8 mouse cellular contexts compared by ENCODE assay signal in the genomic region with DNA sequence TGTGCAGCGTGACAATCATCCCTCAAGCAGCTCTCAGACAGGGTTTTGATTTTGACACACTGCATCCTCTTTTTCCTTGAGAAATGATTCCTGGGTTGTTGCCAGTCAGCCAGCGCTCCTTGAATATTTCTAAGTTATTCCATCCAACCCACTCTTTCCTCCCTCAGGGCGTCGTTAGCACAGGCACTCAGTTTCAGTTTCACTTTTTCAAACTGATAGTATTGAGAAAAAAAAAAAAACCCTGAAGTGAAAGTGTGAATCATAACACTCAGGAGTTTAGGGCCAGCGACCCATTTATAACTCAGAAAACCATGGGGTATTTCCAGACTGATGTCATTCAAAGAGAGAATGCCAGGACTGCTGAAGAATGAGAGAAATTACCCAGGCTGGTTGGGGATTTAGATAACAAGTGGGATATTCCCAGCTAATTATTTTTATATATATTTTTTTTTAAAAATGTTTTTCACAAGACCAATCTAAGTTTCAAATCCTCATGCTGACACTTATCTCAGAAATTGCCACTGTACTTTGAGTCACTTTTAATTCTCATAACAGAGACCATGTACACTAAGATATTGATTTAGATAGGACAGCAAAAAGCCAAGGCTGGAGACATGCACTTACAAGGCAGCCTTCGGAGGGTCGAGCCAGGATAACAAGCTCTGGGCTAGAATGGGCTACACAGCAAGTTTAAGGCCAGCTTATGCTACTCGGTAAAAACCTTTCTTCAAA.
DNase-seq lines count a peak whose midpoint lies in the region; ATAC-seq and TF ChIP-seq lines count a peak whose summit lies in the region.

No protein-coding gene starts in this region.

- no peak overlapping the region for H3K27ac ChIP-seq in heart, embryonic 11.5 days (ENCODE audit: low read depth, low read length)
- no peak overlapping the region for H3K27ac ChIP-seq in ES-E14 (ENCODE audit: insufficient read depth, low read depth, low read length, poor library complexity, severe bottlenecking)
- H3K27ac ChIP-seq in forebrain, postnatal 0 days (ENCODE audit: low read depth, low read length): no peak overlapping the region
- no peak overlapping the region for H3K27ac ChIP-seq in intestine, embryonic 15.5 days
- H3K27ac ChIP-seq in liver, embryonic 13.5 days: no peak overlapping the region

- no peaks in the 10 kb centered on the region for H3K36me3 ChIP-seq in heart, embryonic 11.5 days (ENCODE audit: control insufficient read depth, insufficient read depth, low read length)
- H3K36me3 ChIP-seq in ES-E14 (ENCODE audit: control insufficient read depth, insufficient read depth, low read length, poor library complexity, severe bottlenecking): no peaks in the 10 kb centered on the region
- no peaks in the 10 kb centered on the region for H3K36me3 ChIP-seq in forebrain, postnatal 0 days (ENCODE audit: insufficient read depth)
- no peaks in the 10 kb centered on the region for H3K36me3 ChIP-seq in intestine, embryonic 15.5 days
- H3K36me3 ChIP-seq in liver, embryonic 13.5 days: no peaks in the 10 kb centered on the region

- H3K4me1 ChIP-seq in heart, embryonic 11.5 days (ENCODE audit: control insufficient read depth, insufficient read depth, low read length): no peaks in the 10 kb centered on the region
- H3K4me1 ChIP-seq in ES-E14 (ENCODE audit: control insufficient read depth in 2 of 2, insufficient read depth in 2 of 2, low read length in 2 of 2, poor library complexity in 1 of 2): no peaks in the 10 kb centered on the region
- H3K4me1 ChIP-seq in forebrain, postnatal 0 days (ENCODE audit: insufficient read depth): no peaks in the 10 kb centered on the region
- no peaks in the 10 kb centered on the region for H3K4me1 ChIP-seq in intestine, embryonic 15.5 days (replicated peaks)
- no peaks in the 10 kb centered on the region for H3K4me1 ChIP-seq in liver, embryonic 13.5 days (replicated peaks)

- no peak for TF ChIP-seq CTCF in forebrain, postnatal 0 days (IDR thresholded peaks at IDR 0.05; ENCODE audit: low read depth)

- in situ Hi-C loops in ES-E14 (cut with MboI; ENCODE audit: low sequenced_read_pairs in 2 of 2, unreplicated experiment in 2 of 2): no loop called here

- no peak overlapping the region for H3K9ac ChIP-seq in heart, embryonic 11.5 days (ENCODE audit: low read depth, low read length)
- no peak overlapping the region for H3K9ac ChIP-seq in ES-E14 (ENCODE audit: insufficient read depth, low read depth, low read length, poor library complexity, severe bottlenecking)
- no peak overlapping the region for H3K9ac ChIP-seq in forebrain, postnatal 0 days
- H3K9ac ChIP-seq in intestine, embryonic 15.5 days: no peak overlapping the region
- H3K9ac ChIP-seq in liver, embryonic 13.5 days: no peak overlapping the region

- peak; percentile 93 for DNase-seq in heart, adult 11 months
- no peak for DNase-seq in ES-E14 (ENCODE audit: low read depth, low spot score)
- DNase-seq in forebrain, postnatal 0 days: peak; percentile 37
- no peak for DNase-seq in liver, embryonic 13.5 days
- peak; percentile 21 for DNase-seq in right cerebral cortex, postnatal 14 days
- no peak for DNase-seq in embryo, embryonic 9.5 days (ENCODE audit: extremely low spot score)

- no peak overlapping the region for H3K4me3 ChIP-seq in heart, embryonic 11.5 days (ENCODE audit: low read depth, low read length)
- no peak overlapping the region for H3K4me3 ChIP-seq in ES-E14 (ENCODE audit: insufficient read depth in 1 of 2, low read depth in 1 of 2, low read length in 2 of 2, poor library complexity in 1 of 2, severe bottlenecking in 1 of 2)
- H3K4me3 ChIP-seq in forebrain, postnatal 0 days (ENCODE audit: low read depth, low read length): no peak overlapping the region
- no peak overlapping the region for H3K4me3 ChIP-seq in intestine, embryonic 15.5 days (replicated peaks)
- H3K4me3 ChIP-seq in liver, embryonic 13.5 days (replicated peaks): peak overlapping the region; percentile 19; the same call in 1 of the 2 replicates

- WGBS in heart, embryonic 11.5 days (ENCODE audit: insufficient replicate concordance): 65% methylated on average over 8 of the region's 8 CpGs
- 35% methylated on average over 8 of the region's 8 CpGs for WGBS in forebrain, postnatal 0 days
- WGBS in intestine, embryonic 15.5 days: 61% methylated on average over 8 of the region's 8 CpGs
- 48% methylated on average over 8 of the region's 8 CpGs for WGBS in liver, embryonic 13.5 days (ENCODE audit: insufficient replicate concordance)

- no peak for ATAC-seq in heart, embryonic 11.5 days (replicated peaks; ENCODE audit: insufficient number of reproducible peaks, low FRiP score, low TSS enrichment)
- peak; percentile 34 for ATAC-seq in forebrain, postnatal 0 days
- no peak for ATAC-seq in intestine, embryonic 15.5 days
- no peak for ATAC-seq in liver, embryonic 13.5 days (ENCODE audit: low read depth)

- H3K9me3 ChIP-seq in heart, embryonic 11.5 days (replicated peaks; ENCODE audit: control insufficient read depth, low read length): no peaks in the 10 kb centered on the region
- H3K9me3 ChIP-seq in ES-E14 (ENCODE audit: control insufficient read depth, insufficient read depth, low read depth, low read length): no peaks in the 10 kb centered on the region
- no peaks in the 10 kb centered on the region for H3K9me3 ChIP-seq in forebrain, postnatal 0 days (ENCODE audit: low read length)
- H3K9me3 ChIP-seq in intestine, embryonic 15.5 days: no peaks in the 10 kb centered on the region
- no peaks in the 10 kb centered on the region for H3K9me3 ChIP-seq in liver, embryonic 13.5 days (replicated peaks)

- H3K4me2 ChIP-seq in heart, embryonic 11.5 days: no peak overlapping the region
- H3K4me2 ChIP-seq in forebrain, postnatal 0 days (ENCODE audit: low read depth): no peak overlapping the region
- H3K4me2 ChIP-seq in intestine, embryonic 15.5 days (replicated peaks): 0 out of 2 replicates have a peak overlapping the region, but pooled peaks have one; percentile 9
- H3K4me2 ChIP-seq in liver, embryonic 13.5 days: peak overlapping the region; percentile 28

- no peaks in the 10 kb centered on the region for H3K27me3 ChIP-seq in heart, embryonic 11.5 days (ENCODE audit: control insufficient read depth, insufficient read depth, low read length)
- no peaks in the 10 kb centered on the region for H3K27me3 ChIP-seq in forebrain, postnatal 0 days (ENCODE audit: insufficient read depth, low read length)
- no peaks in the 10 kb centered on the region for H3K27me3 ChIP-seq in intestine, embryonic 15.5 days (replicated peaks)
- no peaks in the 10 kb centered on the region for H3K27me3 ChIP-seq in liver, embryonic 13.5 days

TF ChIP-seq in ES-E14, 5 proteins besides CTCF, POLR2A, EP300 and RAD21:
- TF ChIP-seq ZNF384 (IDR thresholded peaks at IDR 0.05; ENCODE audit: low read depth, low read length) (0 out of 2 replicates have a peak, but pooled peaks have one; percentile 11), MAFK (IDR thresholded peaks at IDR 0.05; ENCODE audit: insufficient read depth, low read depth, low read length) (no peak)

Comparison
In these comparisons a context has a peak if more than half of its experiments do, and no peak if none do; other contexts are left out.
1. DNase-seq: peak in heart, adult 11 months (single experiment), forebrain, postnatal 0 days (single experiment) and right cerebral cortex, postnatal 14 days (single experiment); none in ES-E14 (single experiment), liver, embryonic 13.5 days (single experiment) and embryo, embryonic 9.5 days (single experiment).
2. H3K4me2 ChIP-seq: peak in intestine, embryonic 15.5 days (single experiment) and liver, embryonic 13.5 days (single experiment); none in heart, embryonic 11.5 days (single experiment) and forebrain, postnatal 0 days (single experiment).